Mouse (Mus musculus): ENCODE data around the gene Rnf167.

- no peak for TF ChIP-seq POLR2A (IDR thresholded peaks at IDR 0.05; ENCODE audit: control insufficient read depth, extremely low read depth, insufficient read depth, low read length, poor library complexity)
- TF ChIP-seq CTCF (IDR thresholded peaks at IDR 0.05; ENCODE audit: borderline replicate concordance, control insufficient read depth, extremely low read depth, insufficient read depth, low read length, poor library complexity), result peak; percentile 49; the same call in 1 of the 2 replicates
Measured at GRCm38 (mm10) chr11:70608381-70609066, 38.5 kb upstream of the Rnf167 start.
